Mouse (Mus musculus): Measurements from ENCODE around the gene Olfr738.

The Olfr738 gene

DNA sequence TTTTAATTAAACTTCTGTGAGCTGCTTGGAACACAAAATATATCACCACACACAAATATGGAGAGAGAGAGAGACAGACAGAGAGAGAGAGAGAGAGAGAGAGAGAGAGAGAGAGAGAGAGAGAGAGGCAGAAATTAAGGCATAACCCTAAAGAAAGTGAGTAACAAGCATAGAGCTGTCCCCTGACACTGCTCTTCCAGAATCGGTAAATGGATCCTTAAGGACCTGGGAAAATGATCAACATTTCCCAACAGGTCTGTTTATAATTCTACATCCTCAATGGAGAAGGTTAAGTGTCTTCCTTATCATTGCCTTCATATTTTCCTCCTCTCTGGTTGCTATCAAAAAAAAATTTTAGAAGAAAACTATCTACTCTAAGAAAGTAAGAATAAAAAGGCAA is at the start of gene Olfr738:
Gene Olfr738, plus strand, starts transcription at position 301 of the 400 bp plus-strand sequence.
- DNase-seq = no peak

DNA sequence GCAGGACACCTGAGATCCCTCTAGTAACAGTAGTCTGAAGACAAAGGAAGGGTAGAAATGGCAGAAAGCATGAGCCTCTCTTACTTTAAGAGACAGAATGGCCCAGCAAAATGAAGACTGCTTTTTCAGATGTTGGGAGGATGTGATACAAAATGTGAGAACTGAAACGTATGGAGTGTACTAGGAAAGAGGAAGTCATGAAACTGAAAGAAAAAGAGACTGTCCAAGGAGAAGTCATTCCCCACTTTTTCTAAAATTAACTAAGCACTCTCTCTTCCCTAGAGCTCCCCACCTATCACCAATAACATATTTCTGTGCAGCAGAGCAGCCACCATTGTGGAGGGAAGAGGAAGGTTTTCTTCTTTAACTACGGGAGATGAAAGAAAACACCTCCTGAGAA is 49.8 kb upstream of the Olfr738 start, which contains the start of gene Tlr11:
Gene Tlr11, plus strand, starts transcription at position 322 of the 400 bp plus-strand sequence.
- no peak for DNase-seq

DNA sequence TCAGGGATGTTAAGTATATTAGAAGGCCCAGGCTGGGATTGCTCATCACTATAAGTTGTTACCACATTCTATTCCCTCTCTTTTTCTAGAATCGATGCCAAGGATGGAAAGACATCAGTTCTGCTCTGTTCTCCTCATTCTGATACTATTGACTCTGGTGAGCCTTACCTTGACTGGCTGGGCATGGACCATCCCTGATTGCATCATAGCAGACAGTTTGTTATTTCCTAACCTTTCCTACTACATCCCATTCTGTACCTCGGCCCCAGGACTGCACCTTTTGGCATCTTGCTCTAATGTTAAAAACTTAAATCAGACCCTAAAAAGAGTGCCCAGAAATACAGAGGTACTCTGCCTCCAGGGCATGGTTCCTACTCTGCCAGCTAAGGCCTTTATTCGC is 46.9 kb upstream of the Olfr738 start:
- DNase-seq = no peak

DNA sequence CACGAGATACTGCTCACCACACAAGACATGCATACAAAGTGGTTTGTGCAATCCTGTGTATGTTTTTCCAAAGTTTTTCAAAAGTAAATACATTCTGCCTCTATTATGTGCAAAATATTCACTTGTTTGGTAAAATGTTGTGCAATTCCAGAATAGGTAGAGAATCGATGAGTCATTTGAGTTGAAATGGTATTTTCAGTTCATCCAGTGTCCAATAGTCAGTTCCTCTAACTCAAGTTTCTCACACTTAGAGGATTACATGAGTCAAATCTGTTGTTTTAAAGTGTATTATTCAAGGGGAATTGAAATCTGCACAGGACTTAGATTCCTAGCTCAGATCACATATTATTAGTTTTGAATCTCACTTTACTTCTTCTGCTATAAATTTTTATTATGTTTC is 43.8 kb upstream of the Olfr738 start:
- no peak for DNase-seq

DNA sequence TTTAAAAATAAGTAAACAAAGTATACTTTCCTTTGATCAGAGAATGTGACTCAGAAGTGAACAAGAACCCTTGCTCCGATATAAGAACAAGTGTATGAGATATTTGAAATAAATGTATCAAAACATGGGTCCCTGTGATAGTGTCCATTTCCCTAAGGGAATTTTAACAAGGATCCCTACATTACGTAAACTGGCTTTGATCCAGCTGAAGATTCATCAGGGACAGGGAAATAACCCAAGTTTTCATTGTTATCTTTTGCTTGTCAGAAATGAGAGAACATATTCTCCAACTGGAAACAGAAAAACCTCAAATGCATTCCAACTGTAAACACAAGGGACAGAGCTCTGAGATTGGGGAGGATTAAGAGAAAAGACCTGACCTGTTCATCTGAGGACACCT is 26.5 kb upstream of the Olfr738 start, which contains the start of gene Olfr736:
Gene Olfr736, plus strand, starts transcription at position 301 of the 400 bp plus-strand sequence.
- DNase-seq = no peak

DNA sequence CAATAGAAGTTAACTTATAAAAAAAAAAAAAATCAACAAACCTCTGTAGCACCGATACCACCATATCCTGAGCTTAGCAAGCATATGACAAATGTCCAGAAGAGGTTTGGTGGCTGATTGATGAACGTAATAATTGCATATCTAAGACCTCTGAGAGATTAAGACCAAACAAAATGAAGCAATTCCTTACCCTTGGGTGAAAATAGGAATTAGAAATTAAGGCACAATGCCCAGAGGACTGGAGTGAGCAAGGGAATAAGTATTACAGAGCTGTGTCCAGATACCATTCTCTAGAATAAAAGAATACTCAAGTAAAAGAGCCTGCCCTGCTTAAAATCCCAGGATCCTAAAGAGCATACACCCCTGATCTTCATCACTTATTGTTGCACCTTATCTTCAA is 11.0 kb downstream of the Olfr738 start, which contains the start of gene Olfr739:
Gene Olfr739, plus strand, starts transcription at position 301 of the 400 bp plus-strand sequence.
- DNase-seq = no peak

DNA sequence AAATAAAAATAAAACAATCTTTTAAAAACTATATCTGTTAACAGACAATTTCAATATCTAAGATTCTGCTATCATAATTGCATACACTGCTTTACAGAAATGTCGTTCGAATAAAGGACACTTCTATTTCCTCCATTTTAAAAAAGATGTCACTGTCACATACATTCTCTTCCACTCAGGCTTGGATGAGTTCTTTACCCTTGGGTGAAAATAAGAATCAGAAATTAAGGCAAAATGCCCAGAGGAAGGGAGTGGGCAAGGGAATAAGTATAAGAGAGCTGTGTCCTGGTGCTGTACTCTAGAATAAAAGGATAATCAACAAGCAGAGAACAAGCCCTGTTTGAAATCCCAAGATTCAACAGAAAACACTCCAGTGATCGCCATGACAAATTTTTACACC is 37.9 kb downstream of the Olfr738 start, which contains the start of gene Olfr740:
Gene Olfr740, plus strand, starts transcription at position 301 of the 400 bp plus-strand sequence.
- DNase-seq = no peak

All from thymus, postnatal 14 days (tissue).